Mouse (Mus musculus) neural tube, embryonic 11.5 days (tissue): Measurements from ENCODE around the gene Gm6899. TPM values are rescaled to one million over a fixed set of nuclear protein-coding genes. Genes with fewer than 3 reads are reported as not detected.

ENCODE experiments used
- ATAC-seq: fragments of 200-750 bp; cut with Nextera tagmentation; 2 replicates; pipeline ENCODE4 v1.8.0; 2017; ENCODE audit warnings: moderate number of reproducible peaks, mild to moderate bottlenecking, moderate TSS enrichment, moderate library complexity; ENCODE audit not compliant: insufficient read depth, low FRiP score, low TSS enrichment
- DNase-seq: peaks from one replicate; pipeline ENCODE4 v3.0.0-alpha.2; 2015; ENCODE audit warnings: low spot score
- H3K27ac ChIP-seq: fragments of 300-500 bp; sonication (generic); 2 replicates; pipeline ENCODE4 v1.5.1; 2014; ENCODE audit warnings: low read depth, mild to moderate bottlenecking, low read length
- H3K27me3 ChIP-seq: fragments of 300-500 bp; sonication (generic); 2 replicates; pipeline ENCODE4 v1.6.1; 2014; ENCODE audit warnings: mild to moderate bottlenecking, low read length, mixed read lengths; ENCODE audit not compliant: control insufficient read depth, insufficient read depth
- H3K36me3 ChIP-seq: fragments of 300-500 bp; sonication (generic); 2 replicates; pipeline ENCODE4 v1.6.1; 2014; ENCODE audit warnings: mild to moderate bottlenecking, low read length, moderate library complexity, mixed read lengths; ENCODE audit not compliant: control insufficient read depth, insufficient read depth
- H3K4me1 ChIP-seq: fragments of 300-500 bp; sonication (generic); 2 replicates; pipeline ENCODE4 v1.6.1; 2014; ENCODE audit warnings: low read length, mixed read lengths; ENCODE audit not compliant: control insufficient read depth, insufficient read depth
- H3K4me2 ChIP-seq: fragments of 300-500 bp; sonication (generic); 2 replicates; pipeline ENCODE4 v1.6.1; 2014; ENCODE audit warnings: low read depth, mild to moderate bottlenecking, moderate library complexity
- H3K4me3 ChIP-seq: fragments of 300-500 bp; sonication (generic); 2 replicates; pipeline ENCODE4 v1.5.1; 2014; ENCODE audit warnings: low read depth, low read length
- H3K9ac ChIP-seq: fragments of 300-500 bp; sonication (generic); 2 replicates; pipeline ENCODE4 v1.6.1; 2014; ENCODE audit warnings: mild to moderate bottlenecking, low read length
- H3K9me3 ChIP-seq: fragments of 300-500 bp; sonication (generic); 2 replicates; pipeline ENCODE4 v1.6.1; 2016; ENCODE audit warnings: low read length; ENCODE audit not compliant: control insufficient read depth
- WGBS: fragments of 180-500 bp; shearing (Covaris S2); extraction: QIAGEN DNeasy Blood & Tissue Kit; methylation state at CpG from one replicate; pipeline ENCODE4 v1.1.7; 2014; 5-methylcytosine and 5-hydroxymethylcytosine counted together
- polyA plus RNA-seq: library from polyadenylated mRNA; unstranded; fragments of >200 nt; fragmentation: Nextera tagmentation; extraction: Ambion mirVana; gene quantifications from 2 replicates; pipeline ENCODE4 v1.2.1, GENCODE M21; 2014

Gene Gm6899
- polyA plus RNA-seq, 1 experiment from 2014 or later: not detected

- WGBS: 84% methylated on average over 5 of the region's 5 CpGs
- Histone ChIP-seq H3K27ac (no peak overlapping the region), H3K4me2 (no peak overlapping the region), H3K36me3 (no peaks in the 10 kb centered on the region), H3K9ac (no peak overlapping the region), H3K27me3 (no peaks in the 10 kb centered on the region), H3K4me3 (no peak overlapping the region), H3K9me3 (no peaks in the 10 kb centered on the region), H3K4me1 (no peaks in the 10 kb centered on the region)
- DNase-seq (no peak), ATAC-seq (no peak)
These were observed 29.7 kb downstream of the Gm6899 start for GRCm38 (mm10) chr11:26622727-26623126.

GRCm38 (mm10) chr11:26636239-26636638 lies 43.2 kb downstream of the Gm6899 start:
- DNase-seq (no peak), ATAC-seq (no peak)
- Histone ChIP-seq H3K9me3 (no peaks in the 10 kb centered on the region), H3K36me3 (no peaks in the 10 kb centered on the region), H3K4me1 (no peaks in the 10 kb centered on the region), H3K27me3 (no peaks in the 10 kb centered on the region), H3K4me2 (no peak overlapping the region), H3K27ac (no peak overlapping the region), H3K4me3 (no peak overlapping the region), H3K9ac (no peak overlapping the region)
- whole genome bisulfite sequencing: 89% methylated on average over 1 of the region's 1 CpGs

GRCm38 (mm10) chr11:26640314-26640785 lies 47.3 kb downstream of the Gm6899 start:
- Histone ChIP-seq H3K36me3 (no peaks in the 10 kb centered on the region), H3K4me1 (no peaks in the 10 kb centered on the region), H3K4me2 (no peak overlapping the region), H3K9ac (no peak overlapping the region), H3K27ac (no peak overlapping the region), H3K27me3 (no peaks in the 10 kb centered on the region), H3K4me3 (no peak overlapping the region), H3K9me3 (no peaks in the 10 kb centered on the region)
- DNase-seq (no peak), ATAC-seq (no peak)
- 81% methylated on average over 8 of the region's 8 CpGs for WGBS

- Histone ChIP-seq H3K4me3 (no peak overlapping the region), H3K36me3 (no peaks in the 10 kb centered on the region), H3K9me3 (no peaks in the 10 kb centered on the region), H3K4me2 (no peak overlapping the region), H3K4me1 (no peaks in the 10 kb centered on the region), H3K27ac (no peak overlapping the region), H3K27me3 (no peaks in the 10 kb centered on the region), H3K9ac (no peak overlapping the region)
- 88% methylated on average over 1 of the region's 1 CpGs for WGBS
- ATAC-seq (no peak), DNase-seq (no peak)
These were observed 49.1 kb downstream of the Gm6899 start for GRCm38 (mm10) chr11:26642141-26642540.

Other genes starting within 250 kb of the Gm6899 start
- gene Fancl, start 207.1 kb upstream of the Gm6899 start, polyA plus RNA-seq: 23.6 and 26.9 TPM in 2 replicates
- 19.0 and 19.7 TPM in 2 replicates for gene Vrk2, start 758 bp downstream of the Gm6899 start, polyA plus RNA-seq